Mouse (Mus musculus): ENCODE measurements around the gene Elf2.
A peak's percentile ranks its signal among the peaks of the same experiment; 100 is the strongest.
"Not testable (repeated sequence)": the region's sequence is repeated elsewhere in the genome, so short reads cannot be mapped to it uniquely, and the experiment has no call there.

Elf2 gene

GRCm38 (mm10) chr3:51327817-51328216 is 12.6 kb downstream of the Elf2 start:
- DNase-seq, result no peak

- no peak for DNase-seq
These were observed 13.1 kb downstream of the Elf2 start for GRCm38 (mm10) chr3:51327429-51327797.

- DNase-seq, result no peak
These were observed 13.6 kb downstream of the Elf2 start for GRCm38 (mm10) chr3:51326664-51327428.

GRCm38 (mm10) chr3:51325475-51325874 is 15.0 kb downstream of the Elf2 start:
- DNase-seq, result no peak

- no peak for DNase-seq
These were observed 17.5 kb downstream of the Elf2 start for GRCm38 (mm10) chr3:51323006-51323405.

GRCm38 (mm10) chr3:51322326-51322725 is 18.1 kb downstream of the Elf2 start:
- no peak for DNase-seq

GRCm38 (mm10) chr3:51321141-51321540 is 19.3 kb downstream of the Elf2 start:
- DNase-seq, result no peak

GRCm38 (mm10) chr3:51318053-51318452 is 22.4 kb downstream of the Elf2 start:
- not testable (repeated sequence) for DNase-seq

GRCm38 (mm10) chr3:51316876-51317275 is 23.6 kb downstream of the Elf2 start:
- no peak for DNase-seq

GRCm38 (mm10) chr3:51311638-51312037 is 28.8 kb downstream of the Elf2 start:
- no peak for DNase-seq

- DNase-seq, result no peak
These were observed 30.4 kb downstream of the Elf2 start for GRCm38 (mm10) chr3:51310098-51310497.

GRCm38 (mm10) chr3:51306621-51307020 is 33.8 kb downstream of the Elf2 start:
- DNase-seq, result no peak

- DNase-seq, result no peak
These were observed 34.5 kb downstream of the Elf2 start for GRCm38 (mm10) chr3:51305961-51306360.

- DNase-seq, result no peak
These were observed 37.4 kb downstream of the Elf2 start for GRCm38 (mm10) chr3:51302971-51303476.

GRCm38 (mm10) chr3:51301583-51301982 is 38.9 kb downstream of the Elf2 start:
- DNase-seq, result no peak

- DNase-seq, result no peak
These were observed 43.7 kb downstream of the Elf2 start for GRCm38 (mm10) chr3:51296790-51297189.

- no peak for DNase-seq
These were observed 45.2 kb downstream of the Elf2 start for GRCm38 (mm10) chr3:51295225-51295624.

- DNase-seq, result no peak
These were observed 46.2 kb downstream of the Elf2 start for GRCm38 (mm10) chr3:51294251-51294650.

- DNase-seq, result peak; percentile 85
These were observed 51.3 kb downstream of the Elf2 start for GRCm38 (mm10) chr3:51288880-51289821.

- DNase-seq, result no peak
These were observed 56.1 kb downstream of the Elf2 start for GRCm38 (mm10) chr3:51284375-51284774.

GRCm38 (mm10) chr3:51281727-51282126 is 58.7 kb downstream of the Elf2 start:
- no peak for DNase-seq

GRCm38 (mm10) chr3:51278433-51278832 is 62.0 kb downstream of the Elf2 start:
- no peak for DNase-seq

Measured in cerebellum, adult 8-10 months (tissue).